Mouse (Mus musculus) forebrain, embryonic 14.5 days (tissue): ENCODE measurements around the gene Akt2. TPM values are rescaled to one million over a fixed set of nuclear protein-coding genes. Genes with fewer than 3 reads are reported as not detected.

Source experiments
- ATAC-seq: fragments of 200-750 bp; cut with Nextera tagmentation; 2 replicates; pipeline ENCODE4 v1.8.0; 2017; ENCODE audit warnings: mild to moderate bottlenecking, moderate library complexity
- DNase-seq: peaks from one replicate; pipeline ENCODE4 v3.0.0-alpha.2; 2015; ENCODE audit warnings: low spot score
- H3K27ac ChIP-seq: fragments of 300-500 bp; sonication (generic); 2 replicates; pipeline ENCODE4 v1.5.1; 2014; ENCODE audit warnings: low read depth, mild to moderate bottlenecking, control low read depth, low read length, moderate library complexity
- H3K27me3 ChIP-seq: fragments of 300-500 bp; sonication (generic); replicated peaks from 2 replicates; pipeline ENCODE4 v1.6.1; 2014; ENCODE audit warnings: low read length, control low read depth, mixed read lengths; ENCODE audit not compliant: control insufficient read depth, insufficient read depth
- H3K36me3 ChIP-seq: fragments of 300-500 bp; sonication (generic); 2 replicates; pipeline ENCODE4 v1.6.1; 2014; ENCODE audit warnings: low read length, control low read depth; ENCODE audit not compliant: control insufficient read depth, insufficient read depth
- H3K4me1 ChIP-seq: fragments of 300-500 bp; sonication (generic); 2 replicates; pipeline ENCODE4 v1.6.1; 2014; ENCODE audit warnings: antibody characterized with exemption, low read length, control low read depth; ENCODE audit not compliant: control insufficient read depth, insufficient read depth
- H3K4me2 ChIP-seq: fragments of 300-500 bp; sonication (generic); 2 replicates; pipeline ENCODE4 v1.6.1; 2014; ENCODE audit warnings: mild to moderate bottlenecking, control low read depth, low read length
- H3K4me3 ChIP-seq: fragments of 300-500 bp; sonication (generic); 2 replicates; pipeline ENCODE4 v1.5.1; 2014; ENCODE audit warnings: low read depth, low read length, control low read depth
- H3K9ac ChIP-seq: fragments of 300-500 bp; sonication (generic); 2 replicates; pipeline ENCODE4 v1.6.1; 2014; ENCODE audit warnings: mild to moderate bottlenecking, low read length, control low read depth, moderate library complexity
- H3K9me3 ChIP-seq: fragments of 300-500 bp; sonication (generic); replicated peaks from 2 replicates; pipeline ENCODE4 v1.6.1; 2016; ENCODE audit warnings: low read length, control low read depth, mixed read lengths; ENCODE audit not compliant: control insufficient read depth
- WGBS: fragments of 180-500 bp; shearing (Covaris S2); extraction: QIAGEN DNeasy Blood & Tissue Kit; methylation state at CpG from one replicate; pipeline ENCODE4 v1.1.7; 2014; 5-methylcytosine and 5-hydroxymethylcytosine counted together
- polyA plus RNA-seq: library from polyadenylated mRNA; unstranded; fragments of >200 nt; fragmentation: Nextera tagmentation; extraction: Ambion mirVana; gene quantifications from 2 replicates; pipeline ENCODE4 v1.2.1, GENCODE M21; 2014

The Akt2 gene
- polyA plus RNA-seq, 1 experiment from 2014 or later = 80.6 TPM

DNA sequence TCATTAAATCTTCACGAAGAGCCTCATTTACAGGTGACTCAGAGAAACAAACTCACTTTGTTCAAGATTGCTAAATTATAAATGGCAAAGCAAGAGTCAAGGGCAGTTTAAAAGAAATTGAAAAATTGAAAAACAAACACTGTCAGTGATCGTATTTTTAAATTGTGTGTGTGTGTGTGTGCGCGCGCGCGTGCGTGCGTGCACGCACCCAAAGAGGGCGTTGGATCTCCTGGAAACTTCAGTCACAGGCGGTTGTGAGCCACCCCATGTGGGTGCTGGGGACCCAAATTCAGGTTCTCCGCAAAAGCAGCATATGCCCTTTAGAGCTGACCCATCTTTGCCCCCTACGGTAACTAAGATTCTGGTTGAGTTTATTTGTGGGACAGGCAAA, 83.9 kb downstream of the Akt2 start:
- H3K9me3 ChIP-seq = no peaks in the 10 kb centered on the region
- H3K4me3 ChIP-seq = peak overlapping the region; percentile 91
- DNase-seq (no peak), ATAC-seq (no peak)
- WGBS = 32% methylated on average over 14 of the region's 14 CpGs
- no peaks in the 10 kb centered on the region for H3K27me3 ChIP-seq
- H3K4me1 ChIP-seq = peaks cover 20% of the 10 kb centered on the region
- peaks cover 12% of the 10 kb centered on the region for H3K36me3 ChIP-seq
- H3K27ac ChIP-seq = no peak overlapping the region
- peak overlapping the region; percentile 91; the same call in 1 of the 2 replicates for H3K9ac ChIP-seq
- H3K4me2 ChIP-seq = peak overlapping the region; percentile 99

DNA sequence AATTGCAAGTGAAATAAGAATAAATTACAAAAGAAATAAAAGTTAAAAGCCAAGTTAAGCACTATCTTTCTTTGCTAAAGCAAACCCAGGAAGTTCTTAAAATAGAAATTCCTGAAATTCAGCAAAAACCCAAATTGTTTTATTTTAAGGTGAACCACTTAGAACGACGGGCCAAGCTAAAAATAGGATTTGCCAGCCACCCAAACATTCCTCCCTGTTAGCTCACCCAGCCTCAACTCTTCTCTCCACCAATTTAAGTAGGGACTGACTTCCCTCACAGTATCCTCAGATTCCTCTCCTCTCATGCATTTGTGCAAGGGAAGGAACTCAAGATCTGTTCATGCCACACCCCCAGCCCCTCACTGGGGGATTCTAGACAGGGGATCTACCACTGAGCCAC, 91.9 kb downstream of the Akt2 start:
- no peaks in the 10 kb centered on the region for H3K27me3 ChIP-seq
- ATAC-seq (no peak), DNase-seq (no peak)
- no peak overlapping the region for H3K27ac ChIP-seq
- H3K4me3 ChIP-seq = no peak overlapping the region
- 82% methylated on average over 2 of the region's 2 CpGs for WGBS
- H3K4me1 ChIP-seq = no peaks in the 10 kb centered on the region
- H3K4me2 ChIP-seq = no peak overlapping the region
- H3K36me3 ChIP-seq = no peaks in the 10 kb centered on the region
- H3K9ac ChIP-seq = no peak overlapping the region
- H3K9me3 ChIP-seq = no peaks in the 10 kb centered on the region

DNA sequence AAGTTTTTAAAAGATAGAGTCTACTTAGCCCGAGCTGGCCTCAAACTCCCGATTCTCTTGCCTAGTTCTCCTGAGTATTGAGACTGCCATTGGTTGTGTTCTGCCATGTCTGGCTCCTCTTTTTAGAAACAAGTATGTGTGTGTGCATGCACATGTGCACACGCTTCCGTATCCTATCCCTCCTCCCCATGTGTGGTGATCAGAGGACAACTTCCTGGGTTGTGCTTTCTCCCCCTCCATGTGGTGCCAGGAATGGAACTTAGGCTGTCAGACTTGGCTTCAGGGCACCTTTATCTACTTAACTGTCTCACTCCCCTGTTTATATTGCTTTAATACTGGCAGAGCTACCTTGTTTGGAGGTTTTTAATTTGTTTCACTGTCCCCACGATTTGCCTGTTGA, 93.9 kb downstream of the Akt2 start:
- H3K27ac ChIP-seq = no peak overlapping the region

DNA sequence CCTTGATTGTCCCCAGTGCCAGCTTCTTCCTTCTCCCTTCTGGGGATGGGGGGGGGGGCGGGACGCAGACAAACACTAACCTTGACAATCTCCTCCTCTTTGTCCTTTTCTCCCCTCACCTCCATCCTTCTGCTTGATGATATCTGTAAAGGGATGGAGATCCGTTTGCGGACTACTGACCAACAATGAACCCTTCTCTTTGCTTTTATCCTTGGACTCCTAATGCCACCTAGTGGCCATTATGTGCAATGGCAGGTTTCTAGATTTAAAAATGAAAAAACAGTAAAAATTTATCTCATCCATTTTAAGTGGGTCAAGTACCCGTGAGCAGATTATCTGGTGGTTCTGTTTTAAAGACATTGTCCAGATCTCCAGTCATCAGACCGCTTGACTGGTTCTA, 94.3 kb downstream of the Akt2 start:
- peak overlapping the region; percentile 16; the same call in 1 of the 2 replicates for H3K4me3 ChIP-seq
- no peaks in the 10 kb centered on the region for H3K4me1 ChIP-seq
- no peak overlapping the region for H3K27ac ChIP-seq
- no peaks in the 10 kb centered on the region for H3K27me3 ChIP-seq
- no peak for ATAC-seq
- H3K36me3 ChIP-seq = no peaks in the 10 kb centered on the region
- peak overlapping the region; percentile 46; the same call in 1 of the 2 replicates for H3K9ac ChIP-seq
- peak; percentile 74 for DNase-seq
- peak overlapping the region; percentile 42 for H3K4me2 ChIP-seq
- H3K9me3 ChIP-seq = no peaks in the 10 kb centered on the region
- under 1% methylated on average over 6 of the region's 6 CpGs for WGBS

More for the DNA sequence above, 93.9 kb downstream of the Akt2 start:
- WGBS = 29% methylated on average over 5 of the region's 5 CpGs
- Histone ChIP-seq H3K9ac (peak overlapping the region; percentile 46; the same call in 1 of the 2 replicates), H3K4me2 (peak overlapping the region; percentile 42), H3K36me3 (no peaks in the 10 kb centered on the region), H3K9me3 (no peaks in the 10 kb centered on the region), H3K4me1 (no peaks in the 10 kb centered on the region), H3K4me3 (peak overlapping the region; percentile 16; the same call in 1 of the 2 replicates), H3K27me3 (no peaks in the 10 kb centered on the region)
- ATAC-seq (no peak), DNase-seq (no peak)

DNA sequence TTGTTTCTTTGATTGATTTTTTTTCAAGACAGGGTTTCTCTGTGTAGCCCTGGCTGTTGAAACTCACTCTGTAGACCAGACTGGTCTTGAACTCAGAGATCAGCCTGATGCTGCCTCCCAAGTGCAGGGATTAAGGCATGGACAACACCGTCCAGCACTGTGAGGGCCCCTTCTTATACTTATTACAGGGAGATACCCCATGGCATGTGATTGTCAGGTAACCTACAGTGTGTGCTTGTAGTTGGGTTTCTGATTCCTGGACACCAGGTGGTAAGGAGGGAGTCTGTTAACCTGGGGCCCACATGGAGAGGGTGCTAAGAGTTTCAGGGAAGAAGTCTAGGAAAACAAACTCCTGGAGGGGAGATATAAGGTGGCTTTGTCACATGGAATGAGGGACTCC, 95.7 kb downstream of the Akt2 start:
- Histone ChIP-seq H3K27me3 (no peaks in the 10 kb centered on the region), H3K9ac (no peak overlapping the region), H3K4me1 (no peaks in the 10 kb centered on the region), H3K36me3 (no peaks in the 10 kb centered on the region), H3K4me2 (no peak overlapping the region), H3K9me3 (no peaks in the 10 kb centered on the region), H3K4me3 (no peak overlapping the region), H3K27ac (no peak overlapping the region)
- ATAC-seq = no peak
- WGBS = 82% methylated on average over 1 of the region's 1 CpGs
- DNase-seq = no peak

DNA sequence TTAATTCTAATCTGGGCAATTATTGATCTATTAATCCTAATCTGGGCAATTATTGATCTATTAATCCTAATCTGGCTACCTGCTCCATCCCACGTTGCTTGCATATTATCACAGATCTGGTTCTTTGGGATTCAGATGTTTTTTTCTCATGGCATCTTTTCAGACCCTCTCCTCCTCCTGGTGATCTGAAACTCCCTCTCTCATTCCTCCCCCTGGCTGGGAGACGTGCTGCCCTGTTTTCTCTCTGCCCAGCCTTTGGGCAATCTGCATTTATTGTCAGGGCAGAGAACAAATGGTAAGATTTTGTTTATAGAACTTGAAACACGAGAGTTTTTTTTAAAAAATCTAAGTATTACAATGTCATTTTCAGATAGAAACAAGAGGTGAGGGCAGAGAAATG, 96.5 kb downstream of the Akt2 start:
- ATAC-seq (no peak), DNase-seq (no peak)
- H3K9me3 ChIP-seq = no peaks in the 10 kb centered on the region
- 0 out of 2 replicates have a peak overlapping the region, but pooled peaks have one; percentile 74 for H3K9ac ChIP-seq
- no peak overlapping the region for H3K27ac ChIP-seq
- H3K4me1 ChIP-seq = no peaks in the 10 kb centered on the region
- peak overlapping the region; percentile 80 for H3K4me2 ChIP-seq
- 76% methylated on average over 3 of the region's 3 CpGs for WGBS
- H3K4me3 ChIP-seq = no peak overlapping the region
- H3K27me3 ChIP-seq = no peaks in the 10 kb centered on the region
- no peaks in the 10 kb centered on the region for H3K36me3 ChIP-seq

DNA sequence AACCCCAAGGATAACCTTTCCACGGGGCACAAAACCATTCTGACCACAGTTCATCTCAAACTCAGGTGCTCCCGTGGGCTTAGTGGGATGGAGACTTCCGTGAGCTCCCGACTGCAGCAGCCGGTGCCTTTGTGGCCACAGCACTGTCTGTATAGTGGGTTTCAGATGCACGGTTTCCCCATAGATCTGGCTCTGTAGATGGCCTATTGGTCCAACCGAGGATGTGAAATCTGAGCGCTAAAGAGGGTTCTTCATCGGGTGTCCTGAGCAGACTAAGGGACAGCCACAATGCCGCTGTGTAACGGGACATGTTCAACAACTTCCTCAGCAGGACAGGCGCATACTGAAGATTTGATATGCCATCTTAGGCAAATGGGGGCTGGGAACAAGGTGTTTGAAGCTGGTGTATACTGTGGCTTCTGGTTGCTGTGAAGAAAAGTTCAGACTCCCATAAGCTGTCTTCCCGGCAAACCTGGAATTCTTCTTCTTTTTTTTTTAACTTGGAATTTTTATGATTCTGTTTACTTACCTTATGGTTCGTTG, 97.0 kb downstream of the Akt2 start:
- no peaks in the 10 kb centered on the region for H3K27me3 ChIP-seq
- 39% methylated on average over 14 of the region's 14 CpGs for WGBS
- no peaks in the 10 kb centered on the region for H3K36me3 ChIP-seq
- peak overlapping the region; percentile 74 for H3K9ac ChIP-seq
- H3K4me1 ChIP-seq = no peaks in the 10 kb centered on the region
- no peak for DNase-seq
- H3K4me3 ChIP-seq = peak overlapping the region; percentile 47
- no peaks in the 10 kb centered on the region for H3K9me3 ChIP-seq
- H3K27ac ChIP-seq = peak overlapping the region; percentile 79
- no peak for ATAC-seq
- peak overlapping the region; percentile 80 for H3K4me2 ChIP-seq

DNA sequence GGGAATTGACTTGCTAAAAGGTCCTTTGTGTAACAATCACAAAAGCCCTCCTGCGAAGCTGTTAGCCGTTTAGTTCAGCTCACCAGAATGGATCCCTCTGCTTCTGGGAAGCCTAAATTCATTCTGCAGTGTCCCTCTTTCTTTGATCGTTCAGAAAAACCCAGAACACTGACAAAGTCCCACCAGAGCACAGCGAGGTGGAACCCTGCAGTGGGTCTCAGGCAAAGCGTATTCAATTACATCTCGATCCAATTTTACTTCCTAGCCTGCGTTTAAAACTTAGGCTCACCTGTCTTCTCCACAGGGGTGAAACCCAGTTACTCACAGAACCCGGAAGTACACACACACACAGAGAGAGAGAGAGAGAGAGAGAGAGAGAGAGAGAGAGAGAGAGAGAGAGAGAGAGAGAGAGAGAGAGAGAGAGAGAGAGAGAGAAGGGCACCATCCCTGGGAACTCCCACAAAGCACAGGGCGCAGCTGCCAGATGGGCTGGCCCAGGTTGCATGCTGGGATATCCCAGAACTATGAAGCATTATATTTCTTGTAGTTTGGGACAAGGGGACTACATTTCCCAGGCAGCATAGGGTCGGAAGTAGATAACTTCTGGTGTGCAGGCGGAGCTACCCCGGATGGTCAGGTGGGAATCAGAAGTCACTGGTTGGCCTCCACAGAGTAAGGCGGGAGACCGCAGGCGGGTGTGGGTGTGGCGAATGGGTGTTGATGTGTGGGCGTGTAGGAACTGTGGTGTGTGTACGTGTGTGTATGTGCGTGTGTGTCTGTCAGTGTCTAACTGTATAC, 97.7 kb downstream of the Akt2 start, which contains the start of gene Zfp607b:
Gene Zfp607b (plus strand): TSS at position 526 of the 798 bp plus-strand sequence.
- ATAC-seq (peak; percentile 98), DNase-seq (peak; percentile 98)
- H3K4me2 ChIP-seq = peak within 1 kb of the TSS; percentile 80
- 0% methylated on average over 19 of the region's 19 CpGs for WGBS
- H3K27ac ChIP-seq = peak within 1 kb of the TSS; percentile 79
- H3K9me3 ChIP-seq = no peaks in the 10 kb centered on the region
- no peaks in the 10 kb centered on the region for H3K4me1 ChIP-seq
- peak within 1 kb of the TSS; percentile 47 for H3K4me3 ChIP-seq
- H3K9ac ChIP-seq = peak within 1 kb of the TSS; percentile 74
- H3K36me3 ChIP-seq = no peaks in the 10 kb centered on the region
- no peaks in the 10 kb centered on the region for H3K27me3 ChIP-seq
